Mouse (Mus musculus) midbrain, embryonic 10.5 days (tissue): ENCODE results near the gene Hoxd3. TPM values are rescaled to one million over a fixed set of nuclear protein-coding genes. Genes with fewer than 3 reads are reported as not detected.

Source experiments
- DNase-seq: peaks from one replicate; pipeline ENCODE4 v3.0.0-alpha.2; 2017; ENCODE audit warnings: low spot score
- H3K27ac ChIP-seq: fragments of 300-500 bp; sonication (generic); replicated peaks from 2 replicates; pipeline ENCODE4 v1.5.1; 2016; ENCODE audit warnings: mild to moderate bottlenecking
- H3K27me3 ChIP-seq: fragments of 300-500 bp; sonication (generic); 2 replicates; pipeline ENCODE4 v1.6.1; 2016; ENCODE audit warnings: low read depth, mild to moderate bottlenecking; ENCODE audit not compliant: poor library complexity, severe bottlenecking
- H3K36me3 ChIP-seq: fragments of 300-500 bp; sonication (generic); 2 replicates; pipeline ENCODE4 v1.6.1; 2016; ENCODE audit warnings: mild to moderate bottlenecking, moderate library complexity
- H3K4me1 ChIP-seq: fragments of 300-500 bp; sonication (generic); 2 replicates; pipeline ENCODE4 v1.6.1; 2016
- H3K4me3 ChIP-seq: fragments of 300-500 bp; sonication (generic); 2 replicates; pipeline ENCODE4 v1.5.1; 2016; ENCODE audit warnings: mild to moderate bottlenecking, moderate library complexity
- H3K9me3 ChIP-seq: fragments of 300-500 bp; sonication (generic); replicated peaks from 2 replicates; pipeline ENCODE4 v1.6.1; 2016; ENCODE audit warnings: mild to moderate bottlenecking
- WGBS: fragments of 180-500 bp; shearing (Covaris S2); methylation state at CpG from one replicate; pipeline ENCODE4 v1.1.7; 2016; 5-methylcytosine and 5-hydroxymethylcytosine counted together
- polyA plus RNA-seq: library from polyadenylated mRNA; unstranded; fragments of >200 nt; fragmentation: Nextera tagmentation; extraction: Ambion mirVana; gene quantifications from 2 replicates; pipeline ENCODE4 v1.2.1, GENCODE M21; 2016

Gene Hoxd3
- polyA plus RNA-seq, 1 experiment from 2014 or later = 0.06 TPM

DNA sequence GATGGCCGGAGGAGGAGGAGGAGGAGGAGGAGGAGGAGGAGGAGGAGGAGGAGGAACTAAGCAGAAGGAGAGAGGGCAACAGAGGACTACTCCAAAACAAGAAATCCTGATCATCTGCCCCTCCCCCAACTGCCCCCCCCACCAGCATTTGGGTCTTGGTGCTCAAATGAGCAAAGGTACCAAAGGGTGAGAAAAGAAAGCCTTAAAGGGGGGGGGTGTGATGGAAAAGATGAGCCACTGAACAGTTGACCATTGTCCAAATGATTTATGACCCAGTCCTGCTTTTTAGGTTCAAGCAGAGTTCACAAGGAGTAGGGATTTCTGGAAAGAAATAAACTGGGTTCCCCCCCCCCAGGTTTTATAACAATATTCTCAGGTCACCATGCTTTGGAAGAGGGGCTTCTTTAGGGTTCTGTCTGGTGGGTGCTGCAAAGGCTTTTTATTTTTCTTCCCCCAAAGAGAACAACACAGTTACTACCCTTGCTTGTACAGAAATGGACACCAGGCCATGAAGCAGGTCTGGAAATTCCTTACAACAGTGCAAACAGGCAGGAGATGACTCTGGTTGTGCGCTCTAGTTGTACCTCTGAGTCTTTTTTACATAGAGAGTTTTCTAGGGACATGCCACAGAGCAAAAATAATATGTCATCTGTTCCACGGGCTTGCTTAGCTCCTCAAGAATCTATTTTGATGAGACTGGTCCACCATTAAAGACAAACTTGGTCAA lies 29.7 kb downstream of the Hoxd3 start:
- Histone ChIP-seq H3K9me3 (no peaks in the 10 kb centered on the region), H3K4me3 (no peak overlapping the region), H3K27me3 (peaks cover 100% of the 10 kb centered on the region), H3K4me1 (peaks cover 3% of the 10 kb centered on the region), H3K36me3 (no peaks in the 10 kb centered on the region), H3K27ac (no peak overlapping the region)
- WGBS = 23% methylated on average over 2 of the region's 3 CpGs
- DNase-seq = peak; percentile 31

DNA sequence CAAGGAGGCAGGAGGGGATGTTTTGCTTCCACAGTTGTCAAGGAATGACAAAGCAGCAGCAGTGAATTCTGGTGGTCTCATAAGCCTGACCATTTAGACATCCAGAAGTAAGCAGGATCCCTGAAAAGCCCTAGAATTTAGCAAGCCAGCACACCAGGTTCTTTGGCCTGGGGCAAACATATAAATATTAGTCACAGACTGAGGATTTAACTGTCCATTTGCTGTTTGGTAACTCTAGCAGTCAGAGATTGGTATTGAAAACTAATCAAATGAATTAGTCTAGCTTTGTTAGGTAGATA lies 30.2 kb downstream of the Hoxd3 start:
- Histone ChIP-seq H3K27ac (no peak overlapping the region), H3K4me1 (peaks cover 8% of the 10 kb centered on the region), H3K36me3 (no peaks in the 10 kb centered on the region), H3K27me3 (peaks cover 100% of the 10 kb centered on the region), H3K4me3 (no peak overlapping the region), H3K9me3 (no peaks in the 10 kb centered on the region)
- DNase-seq = no peak

DNA sequence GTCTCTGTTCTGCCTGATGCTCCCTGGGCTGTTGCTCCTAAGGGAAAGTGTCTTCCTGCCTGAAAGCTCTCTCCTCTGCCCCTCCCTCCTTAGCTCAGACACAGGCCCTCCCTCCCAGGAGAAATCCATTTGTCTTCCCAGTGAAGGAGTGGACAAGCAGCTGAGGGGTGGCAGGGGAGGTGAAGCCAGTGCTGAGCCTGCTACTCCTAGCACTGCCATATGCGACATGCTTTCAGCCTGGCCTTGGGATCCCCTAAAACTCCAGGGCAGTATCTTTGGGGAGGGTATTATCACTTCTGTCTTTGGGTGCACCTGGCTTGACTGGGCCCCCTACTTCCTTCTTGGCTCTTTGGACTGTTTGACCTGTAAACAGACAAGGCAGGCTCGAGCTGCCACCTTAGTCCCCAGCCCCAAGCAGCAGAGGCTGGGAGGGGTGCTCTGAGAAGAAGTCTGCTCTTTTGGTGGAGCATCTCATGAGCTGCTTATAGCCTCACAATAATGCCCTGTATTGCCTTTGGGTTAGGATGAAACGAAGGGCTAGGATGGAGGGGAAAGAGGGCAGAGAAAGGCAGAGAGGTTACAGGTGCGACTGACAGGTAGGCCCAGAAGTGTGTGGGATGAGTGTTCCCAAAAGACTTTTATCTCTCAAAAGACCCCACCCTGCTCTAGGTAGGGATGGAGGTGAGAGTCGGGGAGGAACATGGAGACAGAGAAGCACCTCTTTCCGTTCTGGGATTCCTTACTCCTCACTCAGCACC lies 34.0 kb downstream of the Hoxd3 start:
- H3K36me3 ChIP-seq = no peaks in the 10 kb centered on the region
- WGBS = 0% methylated on average over 6 of the region's 6 CpGs
- no peak overlapping the region for H3K27ac ChIP-seq
- H3K4me3 ChIP-seq = no peak overlapping the region
- peak; percentile 21 for DNase-seq
- H3K9me3 ChIP-seq = no peaks in the 10 kb centered on the region
- H3K4me1 ChIP-seq = peaks cover 21% of the 10 kb centered on the region
- H3K27me3 ChIP-seq = peaks cover 100% of the 10 kb centered on the region

DNA sequence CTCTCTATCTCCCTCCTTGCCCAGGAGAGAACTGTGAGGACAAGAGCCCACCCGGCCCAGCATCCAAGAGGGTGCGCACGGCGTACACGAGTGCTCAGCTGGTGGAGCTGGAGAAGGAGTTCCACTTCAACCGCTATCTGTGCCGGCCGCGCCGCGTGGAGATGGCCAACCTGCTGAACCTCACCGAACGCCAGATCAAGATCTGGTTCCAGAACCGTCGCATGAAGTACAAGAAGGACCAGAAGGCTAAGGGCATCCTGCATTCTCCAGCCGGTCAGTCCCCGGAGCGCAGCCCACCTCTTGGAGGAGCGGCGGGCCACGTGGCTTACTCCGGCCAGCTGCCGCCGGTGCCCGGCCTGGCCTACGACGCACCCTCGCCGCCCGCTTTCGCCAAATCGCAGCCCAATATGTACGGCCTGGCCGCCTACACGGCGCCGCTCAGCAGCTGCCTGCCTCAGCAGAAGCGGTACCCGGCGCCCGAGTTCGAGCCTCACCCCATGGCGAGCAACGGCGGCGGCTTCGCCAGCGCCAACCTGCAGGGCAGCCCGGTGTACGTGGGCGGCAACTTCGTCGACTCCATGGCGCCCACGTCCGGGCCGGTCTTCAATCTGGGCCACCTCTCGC lies 34.7 kb downstream of the Hoxd3 start:
- no peak overlapping the region for H3K27ac ChIP-seq
- H3K4me1 ChIP-seq = peaks cover 21% of the 10 kb centered on the region
- H3K36me3 ChIP-seq = no peaks in the 10 kb centered on the region
- peaks cover 100% of the 10 kb centered on the region for H3K27me3 ChIP-seq
- H3K4me3 ChIP-seq = peak overlapping the region; percentile 16; the same call in 1 of the 2 replicates
- under 1% methylated on average over 58 of the region's 58 CpGs for WGBS
- peak; percentile 55 for DNase-seq
- no peaks in the 10 kb centered on the region for H3K9me3 ChIP-seq

DNA sequence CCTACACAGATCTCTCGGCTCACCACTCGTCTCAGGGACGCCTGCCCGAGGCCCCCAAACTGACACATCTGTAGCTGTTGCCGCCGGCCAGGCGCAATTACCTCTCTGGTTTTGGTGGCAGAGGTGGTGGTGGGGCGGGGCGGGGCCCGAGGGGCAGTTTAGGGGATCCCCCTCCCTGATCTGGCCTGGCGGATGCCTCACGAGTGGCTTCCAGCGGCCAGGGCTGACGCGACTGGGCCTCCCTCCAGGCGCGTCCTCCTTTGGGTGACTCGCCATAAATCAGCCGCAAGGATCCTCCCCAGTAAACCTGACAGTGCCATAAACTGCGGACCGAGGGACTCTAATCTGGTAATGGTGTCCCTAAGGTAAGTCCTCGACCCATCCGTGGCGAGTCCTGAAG lies 35.3 kb downstream of the Hoxd3 start:
- Histone ChIP-seq H3K4me3 (no peak overlapping the region), H3K9me3 (no peaks in the 10 kb centered on the region), H3K27me3 (peaks cover 100% of the 10 kb centered on the region), H3K36me3 (no peaks in the 10 kb centered on the region), H3K27ac (no peak overlapping the region), H3K4me1 (peaks cover 21% of the 10 kb centered on the region)
- DNase-seq = no peak
- 2% methylated on average over 24 of the region's 24 CpGs for WGBS

DNA sequence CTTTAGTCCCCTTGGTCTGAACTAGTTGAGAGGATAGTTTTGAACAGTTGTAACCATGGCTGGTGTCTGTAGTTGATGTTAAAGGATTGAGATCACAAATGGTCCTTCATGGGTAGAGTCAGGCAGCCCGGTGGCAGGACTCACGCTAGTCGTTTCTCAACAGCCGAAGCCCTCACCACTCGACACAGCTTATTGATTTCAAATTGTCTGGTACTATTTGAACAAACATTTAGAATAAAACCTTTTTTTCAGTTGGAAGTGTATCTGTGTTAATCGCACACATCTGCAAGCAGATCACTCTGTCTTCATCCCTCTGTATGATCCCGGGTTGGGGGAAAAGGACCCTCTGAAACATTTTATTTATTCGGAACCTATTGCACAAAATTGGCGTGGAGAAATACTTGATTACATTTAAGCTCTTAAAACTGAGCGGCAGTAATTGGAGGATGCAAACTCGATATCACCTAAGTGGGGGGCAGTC lies 36.0 kb downstream of the Hoxd3 start:
- H3K4me3 ChIP-seq = no peak overlapping the region
- peaks cover 100% of the 10 kb centered on the region for H3K27me3 ChIP-seq
- peaks cover 25% of the 10 kb centered on the region for H3K4me1 ChIP-seq
- H3K27ac ChIP-seq = no peak overlapping the region
- H3K9me3 ChIP-seq = no peaks in the 10 kb centered on the region
- peak; percentile 54 for DNase-seq
- WGBS = 4% methylated on average over 11 of the region's 11 CpGs
- H3K36me3 ChIP-seq = no peaks in the 10 kb centered on the region

DNA sequence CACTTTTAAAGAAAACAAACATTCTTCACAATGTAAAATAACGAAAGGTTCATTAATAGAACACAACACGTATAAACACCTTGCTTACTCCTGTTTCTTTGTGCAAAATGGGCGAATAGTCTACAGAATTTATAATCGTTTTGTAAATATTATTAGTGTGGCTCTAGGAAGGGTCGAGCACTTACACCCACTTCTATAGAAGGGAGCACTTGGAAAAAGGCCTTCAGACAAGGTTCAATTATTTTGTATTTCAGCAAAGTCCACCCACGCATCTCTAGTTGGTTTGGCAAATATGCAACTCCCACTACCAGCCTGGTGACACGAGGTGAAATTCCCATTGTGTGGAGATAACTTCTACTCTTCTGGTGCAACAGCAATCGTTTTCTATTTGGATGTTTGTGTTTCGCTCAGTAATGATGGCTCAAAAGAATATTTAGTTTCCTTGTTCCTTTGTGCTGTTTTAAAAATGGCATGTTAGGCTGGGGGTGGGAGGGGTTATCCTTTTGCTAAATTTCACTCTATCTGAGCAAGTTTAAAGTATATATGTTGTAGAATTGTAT lies 36.8 kb downstream of the Hoxd3 start:
- Histone ChIP-seq H3K4me1 (peaks cover 32% of the 10 kb centered on the region), H3K4me3 (no peak overlapping the region), H3K27me3 (peaks cover 100% of the 10 kb centered on the region), H3K27ac (no peak overlapping the region), H3K9me3 (no peaks in the 10 kb centered on the region), H3K36me3 (no peaks in the 10 kb centered on the region)
- WGBS = 4% methylated on average over 9 of the region's 9 CpGs
- DNase-seq = peak; percentile 29

DNA sequence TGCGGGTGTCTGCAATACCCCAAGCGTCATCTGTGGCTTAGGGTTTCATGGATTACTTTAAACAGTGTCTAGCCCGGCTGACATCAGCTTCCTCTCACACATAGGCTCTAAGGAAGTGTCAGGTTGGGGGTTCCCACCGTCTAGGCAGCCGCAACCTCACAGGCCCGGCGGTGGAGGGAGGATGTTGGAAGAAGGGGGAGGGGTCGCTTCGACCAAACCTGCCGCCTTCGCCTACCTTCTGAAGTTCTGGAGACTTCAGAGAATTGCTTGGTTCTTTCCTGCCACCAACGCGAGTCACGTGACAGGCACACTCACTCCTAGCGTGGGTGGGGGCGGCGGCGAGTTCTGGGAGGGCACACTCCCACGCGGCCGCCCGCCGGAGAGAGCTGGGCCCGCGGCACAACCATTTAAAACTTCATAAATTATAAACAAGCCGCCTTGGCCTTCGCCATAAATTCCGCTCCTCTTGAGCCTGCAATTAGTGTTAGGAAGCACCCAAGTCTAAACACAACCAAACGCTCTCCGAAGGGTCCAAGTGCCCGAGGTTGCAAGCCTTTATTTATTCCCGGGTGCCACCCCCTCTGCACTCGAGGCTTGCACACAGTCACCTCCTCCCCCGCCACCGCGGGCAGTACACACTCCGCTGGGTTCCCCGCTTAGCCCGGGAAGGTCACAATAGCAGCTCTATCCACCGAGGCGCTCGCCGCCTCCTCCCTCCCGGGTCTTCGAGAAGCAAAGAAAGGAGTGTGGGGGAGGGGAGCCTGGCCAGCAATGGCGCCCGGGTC lies 37.8 kb downstream of the Hoxd3 start:
- Histone ChIP-seq H3K4me3 (peak overlapping the region; percentile 47), H3K27ac (peak overlapping the region; percentile 42; the same call in 1 of the 2 replicates), H3K4me1 (peaks cover 32% of the 10 kb centered on the region), H3K27me3 (peaks cover 100% of the 10 kb centered on the region), H3K36me3 (no peaks in the 10 kb centered on the region), H3K9me3 (no peaks in the 10 kb centered on the region)
- under 1% methylated on average over 47 of the region's 47 CpGs for WGBS
- DNase-seq = peak; percentile 84

DNA sequence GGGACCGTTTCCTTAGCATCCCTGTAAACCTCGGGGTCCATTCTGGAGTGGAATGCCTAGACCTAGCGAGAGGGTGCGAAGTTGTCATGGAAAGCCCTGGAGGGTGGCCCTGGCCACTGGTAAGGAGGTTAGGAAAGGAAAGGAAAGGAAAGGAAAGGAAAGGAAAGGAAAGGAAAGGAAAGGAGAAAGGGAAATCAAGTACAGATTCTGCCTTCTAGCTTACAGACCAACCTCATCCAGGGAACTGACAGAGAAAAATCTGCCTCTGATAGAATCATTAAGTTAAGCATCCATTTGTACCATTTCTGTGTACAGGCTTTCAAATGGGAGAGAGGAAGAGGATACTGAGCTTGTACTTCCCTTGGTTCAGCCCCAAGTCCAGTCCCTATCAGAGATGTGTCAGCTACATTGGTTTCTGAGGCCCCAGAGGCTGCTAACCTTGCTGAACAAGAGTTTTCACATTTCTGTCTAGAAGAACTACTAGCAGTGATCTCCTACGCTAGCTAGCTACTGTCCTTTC lies 39.1 kb downstream of the Hoxd3 start:
- H3K27me3 ChIP-seq = peaks cover 100% of the 10 kb centered on the region
- no peak overlapping the region for H3K27ac ChIP-seq
- H3K9me3 ChIP-seq = no peaks in the 10 kb centered on the region
- DNase-seq = peak; percentile 34
- H3K36me3 ChIP-seq = no peaks in the 10 kb centered on the region
- peaks cover 32% of the 10 kb centered on the region for H3K4me1 ChIP-seq
- WGBS = 9% methylated on average over 5 of the region's 5 CpGs
- no peak overlapping the region for H3K4me3 ChIP-seq

DNA sequence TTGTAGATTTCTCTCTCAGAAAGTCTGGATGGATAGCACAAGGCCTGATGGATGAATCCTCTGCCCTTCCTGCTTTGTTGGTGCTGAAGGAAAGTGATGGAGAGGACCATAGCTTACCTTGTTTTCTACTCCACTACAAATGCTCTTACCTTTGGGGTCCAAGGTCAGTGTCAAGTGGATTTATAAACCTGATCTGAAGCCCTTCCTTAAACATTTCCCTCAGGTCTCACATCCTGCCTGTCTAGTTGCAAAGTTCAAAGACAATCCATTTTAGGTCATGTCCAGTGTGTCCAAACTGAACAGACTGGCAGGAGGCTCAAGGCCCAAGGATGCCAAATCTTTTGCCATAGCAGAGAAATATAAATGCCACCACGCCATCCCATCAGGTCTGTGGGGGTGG lies 40.1 kb downstream of the Hoxd3 start:
- H3K27ac ChIP-seq = no peak overlapping the region
- DNase-seq = no peak
- H3K27me3 ChIP-seq = peaks cover 100% of the 10 kb centered on the region
- no peaks in the 10 kb centered on the region for H3K9me3 ChIP-seq
- no peak overlapping the region for H3K4me3 ChIP-seq
- WGBS = 59% methylated on average over 1 of the region's 1 CpGs
- no peaks in the 10 kb centered on the region for H3K36me3 ChIP-seq
- peaks cover 28% of the 10 kb centered on the region for H3K4me1 ChIP-seq

DNA sequence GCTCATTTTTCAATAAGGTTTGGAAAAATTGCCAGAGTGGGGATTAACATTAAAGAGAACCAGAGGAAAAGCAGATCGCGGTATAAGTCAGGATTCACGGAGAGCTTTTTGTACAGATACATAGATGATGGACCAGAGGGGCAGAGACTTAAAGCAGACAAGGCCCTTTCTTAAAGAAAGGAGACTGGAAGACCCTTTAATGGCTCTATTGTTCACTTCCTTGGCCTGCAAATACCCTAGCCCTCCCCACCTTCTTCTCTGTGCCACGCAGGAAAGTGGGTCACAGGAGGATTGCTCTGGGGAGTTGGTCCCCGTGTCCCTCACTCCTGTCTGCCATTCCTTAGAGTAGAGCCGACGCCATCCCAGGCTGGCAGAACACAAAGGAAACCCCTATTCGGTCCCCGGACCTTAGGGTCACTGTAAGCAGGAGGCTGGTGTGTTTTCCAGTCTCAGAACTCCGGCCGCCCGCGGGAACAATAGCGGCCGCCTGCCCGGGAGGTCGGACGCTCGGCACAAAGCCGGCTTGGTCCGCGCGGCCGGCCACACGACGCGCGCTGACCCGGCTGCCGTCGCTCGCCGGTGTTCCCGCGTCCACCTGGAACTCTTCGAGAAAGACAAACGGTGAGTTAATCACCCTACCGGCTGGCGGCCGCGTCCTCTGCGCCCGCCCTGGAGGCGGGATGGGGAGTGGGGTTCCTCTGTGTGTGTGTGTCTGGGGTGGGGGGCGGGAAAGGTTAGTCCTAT lies 40.9 kb downstream of the Hoxd3 start:
- peak overlapping the region; percentile 39 for H3K4me3 ChIP-seq
- peaks cover 25% of the 10 kb centered on the region for H3K4me1 ChIP-seq
- peaks cover 100% of the 10 kb centered on the region for H3K27me3 ChIP-seq
- no peaks in the 10 kb centered on the region for H3K36me3 ChIP-seq
- DNase-seq = peak; percentile 54
- H3K9me3 ChIP-seq = no peaks in the 10 kb centered on the region
- no peak overlapping the region for H3K27ac ChIP-seq
- 1% methylated on average over 45 of the region's 45 CpGs for WGBS
